Mouse (Mus musculus) forebrain, embryonic 10.5 days (tissue): ENCODE measurements around the gene Dyrk1a. TPM values are rescaled to one million over a fixed set of nuclear protein-coding genes. Genes with fewer than 3 reads are reported as not detected.

Experiments used
- DNase-seq: peaks from one replicate; pipeline ENCODE4 v3.0.0-alpha.2; 2017; ENCODE audit warnings: low spot score; ENCODE audit errors: extremely low spot score
- H3K27ac ChIP-seq: fragments of 300-500 bp; sonication (generic); 2 replicates; pipeline ENCODE4 v1.5.1; 2016; ENCODE audit warnings: mild to moderate bottlenecking
- H3K27me3 ChIP-seq: fragments of 300-500 bp; sonication (generic); 2 replicates; pipeline ENCODE4 v1.6.1; 2016; ENCODE audit warnings: mild to moderate bottlenecking; ENCODE audit not compliant: poor library complexity, severe bottlenecking
- H3K36me3 ChIP-seq: fragments of 300-500 bp; sonication (generic); replicated peaks from 2 replicates; pipeline ENCODE4 v1.6.1; 2016; ENCODE audit warnings: mild to moderate bottlenecking, moderate library complexity
- H3K4me1 ChIP-seq: fragments of 300-500 bp; sonication (generic); 2 replicates; pipeline ENCODE4 v1.6.1; 2016
- H3K4me3 ChIP-seq: fragments of 300-500 bp; sonication (generic); 2 replicates; pipeline ENCODE4 v1.5.1; 2016; ENCODE audit warnings: mild to moderate bottlenecking, moderate library complexity
- H3K9me3 ChIP-seq: fragments of 300-500 bp; sonication (generic); 2 replicates; pipeline ENCODE4 v1.6.1; 2016; ENCODE audit warnings: mild to moderate bottlenecking, moderate library complexity
- WGBS: fragments of 180-500 bp; shearing (Covaris S2); methylation state at CpG from one replicate; pipeline ENCODE4 v1.1.7; 2016; 5-methylcytosine and 5-hydroxymethylcytosine counted together
- polyA plus RNA-seq: library from polyadenylated mRNA; unstranded; fragments of >200 nt; fragmentation: Nextera tagmentation; extraction: Ambion mirVana; gene quantifications from 2 replicates; pipeline ENCODE4 v1.2.1, GENCODE M21; 2016

Dyrk1a gene
- polyA plus RNA-seq, 1 experiment from 2014 or later = 9.1 TPM

DNA sequence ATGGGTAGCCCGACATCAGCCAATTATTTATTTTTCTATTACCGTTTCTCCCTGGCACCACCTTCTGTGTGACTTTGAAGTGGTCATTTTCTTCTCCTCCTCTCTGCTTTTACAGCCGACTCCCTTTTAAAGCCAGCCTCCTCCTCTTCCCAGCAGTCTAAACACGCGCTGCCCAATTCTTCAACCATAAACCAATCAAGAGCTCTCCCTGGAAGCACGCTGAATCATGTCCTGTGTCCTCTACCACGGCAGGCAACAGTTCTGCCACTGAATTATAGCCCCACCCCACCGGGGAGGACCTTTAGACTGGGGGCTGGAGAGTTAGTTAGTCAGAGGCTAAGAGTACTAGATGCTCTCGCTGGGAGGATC, 32.7 kb upstream of the Dyrk1a start:
- no peak for DNase-seq
- no peaks in the 10 kb centered on the region for H3K9me3 ChIP-seq
- WGBS = 81% methylated on average over 9 of the region's 9 CpGs
- no peaks in the 10 kb centered on the region for H3K27me3 ChIP-seq
- no peaks in the 10 kb centered on the region for H3K4me1 ChIP-seq
- no peaks in the 10 kb centered on the region for H3K36me3 ChIP-seq
- H3K27ac ChIP-seq = no peak overlapping the region
- H3K4me3 ChIP-seq = no peak overlapping the region

DNA sequence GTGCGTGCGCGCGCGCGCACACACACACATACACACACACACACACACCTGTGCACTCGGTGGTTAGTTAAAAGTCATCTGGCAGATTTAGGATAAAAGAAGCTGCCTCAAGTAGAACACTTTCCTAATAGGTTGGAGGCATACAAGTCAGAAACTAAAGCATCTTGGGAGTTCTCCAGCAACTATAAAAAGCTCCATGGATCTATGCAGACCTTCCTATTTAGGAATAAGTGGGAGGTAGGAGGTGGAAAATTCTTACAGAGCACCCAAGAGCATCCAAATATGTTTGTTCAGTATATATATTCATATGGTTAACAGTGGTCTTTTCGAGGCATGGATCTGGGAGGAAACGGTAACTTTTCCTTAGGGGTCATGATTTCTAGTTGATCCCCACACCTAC, 29.7 kb upstream of the Dyrk1a start:
- H3K27ac ChIP-seq = no peak overlapping the region
- H3K4me3 ChIP-seq = no peak overlapping the region
- DNase-seq = no peak
- peaks cover 8% of the 10 kb centered on the region for H3K4me1 ChIP-seq
- H3K36me3 ChIP-seq = no peaks in the 10 kb centered on the region
- no peaks in the 10 kb centered on the region for H3K27me3 ChIP-seq
- H3K9me3 ChIP-seq = no peaks in the 10 kb centered on the region
- WGBS = 94% methylated on average over 9 of the region's 9 CpGs

DNA sequence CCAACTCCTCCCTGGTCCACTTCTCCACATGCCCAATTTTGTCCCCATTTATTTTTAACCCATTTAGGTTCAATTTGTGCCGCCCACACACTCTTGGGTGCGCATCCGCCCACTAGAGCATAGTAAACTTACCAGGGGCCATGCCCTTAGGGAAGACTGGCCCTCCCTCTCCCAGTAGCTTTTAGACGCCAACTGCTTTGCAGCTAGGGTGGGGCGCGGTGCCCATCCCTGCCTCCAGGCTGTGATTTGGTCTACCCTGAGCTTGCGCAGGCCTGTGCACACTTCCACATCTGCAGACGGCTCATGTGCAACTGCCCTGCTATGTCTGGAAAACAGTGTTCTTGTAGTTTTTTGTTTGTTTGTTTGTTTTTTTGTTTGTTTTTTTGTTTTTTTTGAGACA, 26.9 kb upstream of the Dyrk1a start:
- Histone ChIP-seq H3K4me1 (peaks cover 11% of the 10 kb centered on the region), H3K27ac (no peak overlapping the region), H3K4me3 (no peak overlapping the region), H3K36me3 (no peaks in the 10 kb centered on the region), H3K27me3 (no peaks in the 10 kb centered on the region), H3K9me3 (no peaks in the 10 kb centered on the region)
- no peak for DNase-seq
- 91% methylated on average over 8 of the region's 8 CpGs for WGBS

DNA sequence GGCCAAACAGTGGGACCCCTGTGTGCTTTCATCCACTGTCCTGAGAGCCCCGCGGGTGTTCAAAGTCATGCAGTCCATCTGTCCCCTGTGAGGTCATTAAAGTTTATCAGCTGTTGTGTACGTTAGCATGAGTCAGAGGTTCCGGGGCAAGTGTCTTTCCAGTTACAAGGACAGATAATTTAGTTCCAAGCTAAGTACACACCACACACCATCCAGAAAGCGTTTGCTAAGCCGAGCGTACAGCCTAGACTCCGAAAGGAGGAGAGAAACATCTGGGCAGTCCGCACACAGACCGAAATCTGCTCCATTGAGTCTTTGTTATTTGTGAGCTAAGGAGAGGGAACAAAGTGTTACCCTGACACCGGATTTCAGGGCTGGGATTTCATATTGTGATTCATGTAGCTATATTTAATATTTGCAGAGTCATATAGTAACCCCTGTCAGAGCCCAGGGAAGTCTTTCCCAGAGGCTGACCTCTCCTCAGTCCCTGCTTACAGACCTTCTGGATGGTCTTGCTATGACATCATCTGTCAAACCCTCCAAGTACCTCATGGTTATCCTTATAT, 25.2 kb upstream of the Dyrk1a start:
- Histone ChIP-seq H3K4me3 (no peak overlapping the region), H3K27me3 (no peaks in the 10 kb centered on the region), H3K27ac (peak overlapping the region; percentile 25; the same call in 1 of the 2 replicates), H3K36me3 (no peaks in the 10 kb centered on the region), H3K4me1 (peaks cover 11% of the 10 kb centered on the region), H3K9me3 (no peaks in the 10 kb centered on the region)
- whole genome bisulfite sequencing = 83% methylated on average over 11 of the region's 11 CpGs
- no peak for DNase-seq

DNA sequence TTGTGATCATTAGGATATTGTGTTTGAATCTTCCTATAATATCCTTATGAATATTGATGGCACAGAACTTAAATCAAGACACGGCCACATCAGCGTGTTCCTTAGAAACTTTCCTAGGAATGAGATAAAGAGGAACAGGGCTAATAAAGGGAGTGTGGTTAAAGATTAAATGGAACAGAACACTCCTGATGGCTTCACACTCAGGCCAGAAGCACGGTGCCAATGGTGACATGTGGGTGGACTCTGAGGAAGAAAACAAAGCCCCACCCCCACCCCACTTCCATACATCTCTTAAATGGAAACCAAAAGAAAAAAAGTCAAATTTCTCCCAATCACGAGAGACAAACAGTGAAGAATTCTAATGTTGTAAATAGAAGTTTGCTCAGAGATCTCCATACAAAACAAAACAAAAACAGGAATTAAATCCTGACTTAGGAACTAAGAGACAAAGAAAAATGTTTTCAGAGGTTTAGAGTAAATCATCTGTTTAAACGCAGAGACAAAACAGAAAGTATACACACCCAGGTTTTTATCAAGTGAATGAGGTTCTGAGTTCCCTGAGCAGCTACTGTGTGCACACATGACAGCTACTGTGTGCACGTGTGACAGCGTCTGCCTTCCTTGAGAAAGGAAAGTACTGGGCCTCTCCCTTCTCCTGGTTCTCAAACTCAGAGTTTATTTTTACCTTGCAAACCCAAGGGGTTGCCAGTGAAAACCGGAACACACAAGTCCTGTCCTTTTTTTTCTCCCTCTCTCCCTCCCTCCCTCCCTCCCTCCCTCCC, 23.8 kb upstream of the Dyrk1a start:
- 81% methylated on average over 8 of the region's 8 CpGs for WGBS
- H3K27ac ChIP-seq = no peak overlapping the region
- H3K4me3 ChIP-seq = no peak overlapping the region
- no peaks in the 10 kb centered on the region for H3K36me3 ChIP-seq
- DNase-seq = no peak
- H3K9me3 ChIP-seq = no peaks in the 10 kb centered on the region
- H3K27me3 ChIP-seq = no peaks in the 10 kb centered on the region
- peaks cover 11% of the 10 kb centered on the region for H3K4me1 ChIP-seq

DNA sequence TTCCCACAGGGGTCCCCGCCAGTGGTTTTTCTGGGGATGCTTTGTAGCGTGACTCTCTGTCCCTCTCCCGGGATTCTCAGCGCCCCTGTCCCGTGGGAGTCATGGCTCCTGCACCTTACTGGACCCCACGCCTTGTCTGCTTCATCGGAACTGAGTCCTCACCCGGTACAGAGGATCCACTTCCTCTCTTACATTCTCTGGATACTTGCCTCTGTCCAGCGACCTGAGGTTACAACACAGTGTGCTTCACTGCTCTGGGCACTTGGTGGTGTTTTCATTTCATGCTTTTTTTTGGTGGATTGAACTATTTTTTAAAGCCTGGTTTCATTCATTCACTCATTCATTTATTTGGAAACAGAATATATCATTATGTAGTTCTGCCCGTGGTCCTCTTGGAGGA, 20.0 kb upstream of the Dyrk1a start:
- Histone ChIP-seq H3K9me3 (0 out of 2 replicates have a peak, but pooled peaks cover 7% of the 10 kb centered on the region), H3K36me3 (no peaks in the 10 kb centered on the region), H3K27ac (no peak overlapping the region), H3K4me3 (no peak overlapping the region), H3K27me3 (no peaks in the 10 kb centered on the region), H3K4me1 (0 out of 2 replicates have a peak, but pooled peaks cover 3% of the 10 kb centered on the region)
- no peak for DNase-seq
- WGBS = 76% methylated on average over 10 of the region's 10 CpGs

DNA sequence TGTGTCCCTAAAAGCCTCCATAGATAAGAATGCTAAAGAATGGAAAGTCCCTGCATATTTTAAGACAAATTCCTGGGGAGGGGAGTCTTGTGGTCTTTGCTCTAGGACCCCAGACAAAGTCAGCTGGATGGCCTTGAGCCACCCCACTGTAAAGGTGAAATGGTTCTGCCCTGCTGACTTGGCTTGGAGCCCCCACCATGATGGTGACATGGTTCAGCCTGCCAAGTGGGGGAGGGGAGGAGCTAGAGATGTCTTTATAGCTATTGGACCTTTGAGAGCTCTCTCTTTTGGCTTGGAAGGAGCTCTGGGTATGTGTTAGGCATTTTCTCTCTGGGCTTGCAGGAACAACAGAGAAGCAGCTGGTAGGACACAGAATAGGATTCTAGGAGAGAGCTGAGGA, 17.9 kb upstream of the Dyrk1a start:
- Histone ChIP-seq H3K4me1 (no peaks in the 10 kb centered on the region), H3K36me3 (no peaks in the 10 kb centered on the region), H3K9me3 (0 out of 2 replicates have a peak, but pooled peaks cover 7% of the 10 kb centered on the region), H3K4me3 (no peak overlapping the region), H3K27me3 (no peaks in the 10 kb centered on the region), H3K27ac (no peak overlapping the region)
- DNase-seq = no peak

DNA sequence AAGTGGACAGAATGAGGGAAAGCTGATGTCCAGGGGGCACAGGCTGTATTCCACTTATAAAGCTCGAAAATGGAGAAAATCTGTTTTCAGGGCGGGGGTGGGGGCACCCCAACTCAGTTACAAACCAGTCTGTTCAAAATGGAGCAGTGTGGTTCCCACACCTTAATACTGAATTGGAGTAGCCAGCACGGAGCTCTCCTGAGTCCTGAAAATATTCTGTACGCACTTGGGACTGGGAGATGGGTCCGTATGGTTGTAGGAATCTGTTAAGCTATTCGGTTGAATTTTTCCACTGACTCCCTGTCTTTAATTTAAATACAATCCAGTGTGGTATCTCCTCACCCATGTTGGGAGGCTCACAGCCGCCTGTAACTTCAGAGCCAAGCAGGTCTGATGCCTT, 14.5 kb upstream of the Dyrk1a start:
- Histone ChIP-seq H3K27ac (no peak overlapping the region), H3K4me3 (no peak overlapping the region), H3K36me3 (no peaks in the 10 kb centered on the region), H3K27me3 (no peaks in the 10 kb centered on the region), H3K9me3 (0 out of 2 replicates have a peak, but pooled peaks cover 7% of the 10 kb centered on the region), H3K4me1 (peaks cover 9% of the 10 kb centered on the region)
- 85% methylated on average over 7 of the region's 7 CpGs for WGBS
- no peak for DNase-seq

DNA sequence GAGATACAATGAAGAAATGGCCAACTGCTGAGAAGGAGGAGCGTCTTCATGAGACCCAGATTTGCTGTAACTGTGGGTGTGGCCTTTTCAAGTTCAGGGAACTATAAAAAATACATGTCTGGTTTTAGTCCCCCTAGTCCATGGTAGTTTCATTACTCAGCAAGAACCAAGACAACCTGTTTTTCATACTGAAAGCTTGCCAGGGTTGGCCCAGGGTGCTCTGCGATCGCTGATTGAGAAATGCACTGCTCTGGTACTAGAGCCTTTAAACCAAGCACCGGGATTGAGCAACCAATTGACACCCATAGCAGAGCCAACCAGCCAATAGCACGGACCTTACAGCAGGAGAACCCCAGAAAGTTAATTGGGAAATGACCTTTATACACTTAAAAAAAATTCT, 13.6 kb upstream of the Dyrk1a start:
- Histone ChIP-seq H3K4me1 (peaks cover 11% of the 10 kb centered on the region), H3K27ac (no peak overlapping the region), H3K36me3 (no peaks in the 10 kb centered on the region), H3K27me3 (no peaks in the 10 kb centered on the region), H3K4me3 (no peak overlapping the region), H3K9me3 (0 out of 2 replicates have a peak, but pooled peaks cover 7% of the 10 kb centered on the region)
- no peak for DNase-seq
- WGBS = 91% methylated on average over 5 of the region's 5 CpGs

DNA sequence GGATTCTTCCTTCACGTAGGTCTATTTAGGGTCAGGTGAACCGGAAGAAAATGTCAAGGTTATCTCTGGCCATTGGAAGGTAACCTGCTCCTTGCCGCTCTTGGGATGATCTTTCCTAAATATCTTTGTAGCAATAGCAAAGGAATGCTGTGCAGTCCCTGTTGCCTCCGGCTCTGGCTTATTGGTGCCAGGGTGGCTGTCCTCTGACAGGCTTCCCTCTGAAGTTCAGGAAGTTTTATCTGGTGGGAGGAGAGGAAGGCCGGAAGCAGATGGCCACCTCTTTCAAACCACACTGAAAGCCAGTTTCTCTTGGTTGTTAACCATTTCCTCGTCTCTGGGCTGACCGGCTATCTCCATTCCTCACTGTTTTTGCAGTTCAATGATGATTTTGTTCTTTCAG, 10.5 kb upstream of the Dyrk1a start:
- no peak overlapping the region for H3K4me3 ChIP-seq
- WGBS = 74% methylated on average over 7 of the region's 7 CpGs
- no peaks in the 10 kb centered on the region for H3K27me3 ChIP-seq
- H3K27ac ChIP-seq = 0 out of 2 replicates have a peak overlapping the region, but pooled peaks have one; percentile 15
- peaks cover 11% of the 10 kb centered on the region for H3K4me1 ChIP-seq
- H3K36me3 ChIP-seq = no peaks in the 10 kb centered on the region
- no peak for DNase-seq
- H3K9me3 ChIP-seq = 0 out of 2 replicates have a peak, but pooled peaks cover 4% of the 10 kb centered on the region

DNA sequence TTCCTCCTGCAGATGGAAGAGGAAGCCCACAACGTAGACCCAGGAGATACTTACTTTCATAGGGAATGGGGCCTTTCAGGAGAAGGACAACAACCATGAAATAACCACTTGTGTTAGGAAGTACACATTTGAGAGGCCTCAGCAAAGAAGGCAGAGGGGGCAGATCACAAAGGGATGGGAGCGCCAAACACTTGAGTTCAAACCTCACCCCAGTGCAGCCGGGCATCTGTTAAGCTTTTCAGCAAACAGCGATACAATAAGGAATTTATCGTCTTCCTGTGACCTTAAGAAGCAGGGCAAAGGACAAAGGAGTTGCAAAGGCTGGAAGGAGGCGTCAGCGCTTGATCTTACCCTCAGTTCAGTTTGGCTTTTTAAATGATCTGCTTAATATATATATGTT, 10.0 kb upstream of the Dyrk1a start:
- no peak for DNase-seq
- WGBS = 75% methylated on average over 7 of the region's 7 CpGs
- no peaks in the 10 kb centered on the region for H3K27me3 ChIP-seq
- no peak overlapping the region for H3K4me3 ChIP-seq
- peaks cover 11% of the 10 kb centered on the region for H3K4me1 ChIP-seq
- no peaks in the 10 kb centered on the region for H3K36me3 ChIP-seq
- no peaks in the 10 kb centered on the region for H3K9me3 ChIP-seq
- H3K27ac ChIP-seq = 0 out of 2 replicates have a peak overlapping the region, but pooled peaks have one; percentile 15

DNA sequence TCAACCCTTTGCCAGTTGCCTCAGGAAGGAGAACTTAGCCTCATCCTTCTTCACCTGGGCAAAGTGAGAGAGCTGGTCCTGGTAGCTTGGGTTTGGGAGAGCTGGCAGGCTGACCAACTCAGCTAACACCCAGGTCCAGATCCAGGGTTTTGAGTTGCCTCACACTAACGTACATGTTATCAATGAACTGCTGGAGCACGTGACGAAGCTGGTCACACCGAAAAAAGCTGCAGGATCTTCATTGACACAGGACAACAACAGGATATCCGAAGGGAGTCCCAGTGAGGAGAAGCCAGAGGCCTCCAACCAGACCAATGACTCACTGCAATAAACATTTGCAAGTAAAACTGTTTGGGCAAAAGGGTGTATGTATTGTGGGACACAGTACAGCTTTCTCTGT, 9.2 kb upstream of the Dyrk1a start:
- Histone ChIP-seq H3K36me3 (no peaks in the 10 kb centered on the region), H3K27ac (no peak overlapping the region), H3K4me3 (no peak overlapping the region), H3K4me1 (peaks cover 11% of the 10 kb centered on the region), H3K9me3 (no peaks in the 10 kb centered on the region), H3K27me3 (no peaks in the 10 kb centered on the region)
- no peak for DNase-seq
- WGBS = 81% methylated on average over 5 of the region's 5 CpGs

DNA sequence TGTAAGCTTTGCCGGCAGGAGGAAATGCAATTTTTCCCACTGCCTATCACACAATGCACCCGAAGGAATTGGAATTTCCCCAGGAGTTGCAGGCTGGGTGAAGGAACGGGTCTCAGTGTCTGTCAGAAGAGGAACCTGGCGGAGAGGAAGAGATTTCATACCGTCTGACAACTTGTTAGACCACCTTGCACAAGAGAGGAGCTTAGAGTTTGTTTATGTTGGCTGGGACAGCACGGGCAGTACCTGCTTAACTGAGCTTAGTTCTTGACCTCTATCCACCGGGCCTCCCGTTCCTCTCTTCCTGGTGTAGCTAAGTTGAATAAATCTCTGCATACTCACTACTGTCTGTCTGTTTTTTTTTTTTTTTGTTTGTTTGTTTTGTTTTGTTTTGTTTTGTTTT, 3.7 kb upstream of the Dyrk1a start:
- Histone ChIP-seq H3K36me3 (no peaks in the 10 kb centered on the region), H3K27me3 (no peaks in the 10 kb centered on the region), H3K9me3 (no peaks in the 10 kb centered on the region), H3K27ac (no peak overlapping the region), H3K4me1 (peaks cover 11% of the 10 kb centered on the region), H3K4me3 (no peak overlapping the region)
- WGBS = 78% methylated on average over 8 of the region's 8 CpGs
- DNase-seq = no peak
